Mouse (Mus musculus): ENCODE results near the gene Clasp1. TPM values are rescaled to one million over a fixed set of nuclear protein-coding genes. Genes with fewer than 3 reads are reported as not detected.

The Clasp1 gene
- total and polyA plus RNA-seq, 3 experiments: 13.9 to 21.3 TPM; not detected in 1

- H3K4me1 ChIP-seq (ENCODE audit: control insufficient read depth in 1 of 2, insufficient read depth in 2 of 2, low read length in 2 of 2): peaks cover 0 to 9% of the 10 kb centered on the region in 2 experiments; a peak in 2 of 4 replicates
- DNase-seq (ENCODE audit: low read depth, low spot score): no peak
- no peaks in the 10 kb centered on the region for H3K27me3 ChIP-seq (ENCODE audit: control insufficient read depth in 1 of 2, insufficient read depth in 2 of 2, low read length in 2 of 2)
- peaks cover 0 to 16% of the 10 kb centered on the region in 2 experiments; a peak in 2 of 4 replicates for H3K36me3 ChIP-seq (ENCODE audit: control insufficient read depth in 1 of 2, insufficient read depth in 2 of 2, low read length in 2 of 2)
- H3K4me3 ChIP-seq (ENCODE audit: control insufficient read depth in 1 of 2, insufficient read depth in 1 of 2, low read depth in 2 of 2, low read length in 2 of 2): peak overlapping the region; percentile 70 to 94
- H3K9ac ChIP-seq (ENCODE audit: control insufficient read depth, low read depth, low read length, poor library complexity, severe bottlenecking): peak overlapping the region; percentile 96
- TF ChIP-seq CHD2 (IDR thresholded peaks at IDR 0.05; ENCODE audit: low read length) (no peak), TCF12 (IDR thresholded peaks at IDR 0.05; ENCODE audit: low read depth, low read length) (0 out of 2 replicates have a peak, but pooled peaks have one; percentile 9)
- H3K27ac ChIP-seq (ENCODE audit: control insufficient read depth, low read depth, low read length): no peak overlapping the region; the same call in 1 of the 2 replicates
- H3K79me2 ChIP-seq (ENCODE audit: control insufficient read depth, insufficient read depth, low read length, poor library complexity): peaks cover 49% of the 10 kb centered on the region
- no peaks in the 10 kb centered on the region for H3K9me3 ChIP-seq (replicated peaks; ENCODE audit: insufficient read depth, low read length)
Measured at GRCm38 (mm10) chr1:118390266-118390660, 1.4 kb downstream of the Clasp1 start.

- no peak overlapping the region for H3K9ac ChIP-seq (ENCODE audit: control insufficient read depth, low read depth, low read length, poor library complexity, severe bottlenecking)
- H3K4me3 ChIP-seq (ENCODE audit: control insufficient read depth in 1 of 2, insufficient read depth in 1 of 2, low read depth in 2 of 2, low read length in 2 of 2): no peak overlapping the region
- H3K27me3 ChIP-seq (ENCODE audit: control insufficient read depth in 1 of 2, insufficient read depth in 2 of 2, low read length in 2 of 2): no peaks in the 10 kb centered on the region
- no peak overlapping the region for H3K27ac ChIP-seq (ENCODE audit: control insufficient read depth, low read depth, low read length)
- peaks cover 0 to 9% of the 10 kb centered on the region in 2 experiments; a peak in 2 of 4 replicates for H3K4me1 ChIP-seq (ENCODE audit: control insufficient read depth in 1 of 2, insufficient read depth in 2 of 2, low read length in 2 of 2)
- peaks cover 0 to 16% of the 10 kb centered on the region in 2 experiments; a peak in 2 of 4 replicates for H3K36me3 ChIP-seq (ENCODE audit: control insufficient read depth in 1 of 2, insufficient read depth in 2 of 2, low read length in 2 of 2)
- H3K9me3 ChIP-seq (replicated peaks; ENCODE audit: insufficient read depth, low read length): no peaks in the 10 kb centered on the region
- DNase-seq (ENCODE audit: low read depth, low spot score): no peak
- TF ChIP-seq ELF1 (IDR thresholded peaks at IDR 0.05; ENCODE audit: low read depth, low read length): no peak
- peak; percentile 82 for TF ChIP-seq ZNF384 (IDR thresholded peaks at IDR 0.05; ENCODE audit: low read depth, low read length)
- peaks cover 51% of the 10 kb centered on the region for H3K79me2 ChIP-seq (ENCODE audit: control insufficient read depth, insufficient read depth, low read length, poor library complexity)
Measured at GRCm38 (mm10) chr1:118390871-118391387, 2.1 kb downstream of the Clasp1 start.

GRCm38 (mm10) chr1:118392246-118392645 lies 3.4 kb downstream of the Clasp1 start:
- Histone ChIP-seq H3K9ac (ENCODE audit: control insufficient read depth, low read depth, low read length, poor library complexity, severe bottlenecking) (no peak overlapping the region), H3K9me3 (replicated peaks; ENCODE audit: insufficient read depth, low read length) (no peaks in the 10 kb centered on the region)

GRCm38 (mm10) chr1:118393916-118394315 lies 5.1 kb downstream of the Clasp1 start:
- no peak overlapping the region for H3K9ac ChIP-seq (ENCODE audit: control insufficient read depth, low read depth, low read length, poor library complexity, severe bottlenecking)
- peaks cover 48% of the 10 kb centered on the region for H3K79me2 ChIP-seq (ENCODE audit: control insufficient read depth, insufficient read depth, low read length, poor library complexity)
- no peaks in the 10 kb centered on the region for H3K27me3 ChIP-seq (ENCODE audit: control insufficient read depth in 1 of 2, insufficient read depth in 2 of 2, low read length in 2 of 2)
- no peak for DNase-seq (ENCODE audit: low read depth, low spot score)
- no peak overlapping the region for H3K4me3 ChIP-seq (ENCODE audit: control insufficient read depth in 1 of 2, insufficient read depth in 1 of 2, low read depth in 2 of 2, low read length in 2 of 2)
- peaks cover 0 to 12% of the 10 kb centered on the region in 2 experiments; a peak in 2 of 4 replicates for H3K36me3 ChIP-seq (ENCODE audit: control insufficient read depth in 1 of 2, insufficient read depth in 2 of 2, low read length in 2 of 2)
- no peak overlapping the region for H3K27ac ChIP-seq (ENCODE audit: control insufficient read depth, low read depth, low read length)
- H3K9me3 ChIP-seq (replicated peaks; ENCODE audit: insufficient read depth, low read length): no peaks in the 10 kb centered on the region
- peaks cover 0 to 5% of the 10 kb centered on the region in 2 experiments; a peak in 1 of 4 replicates for H3K4me1 ChIP-seq (ENCODE audit: control insufficient read depth in 1 of 2, insufficient read depth in 2 of 2, low read length in 2 of 2)
- TF ChIP-seq ZNF384 (IDR thresholded peaks at IDR 0.05; ENCODE audit: low read depth, low read length) (no peak), POLR2AphosphoS5 (IDR thresholded peaks at IDR 0.05; ENCODE audit: borderline replicate concordance, low read depth, low read length) (no peak), ZC3H11A (IDR thresholded peaks at IDR 0.05; ENCODE audit: low read depth, low read length) (no peak), RCOR1 (IDR thresholded peaks at IDR 0.05; ENCODE audit: low read depth, low read length) (no peak), MAX (IDR thresholded peaks at IDR 0.05; ENCODE audit: low read length) (no peak), BHLHE40 (IDR thresholded peaks at IDR 0.05; ENCODE audit: borderline replicate concordance, low read depth, low read length) (no peak), MAFK (IDR thresholded peaks at IDR 0.05; ENCODE audit: borderline replicate concordance, low read depth, low read length) (no peak), JUND (IDR thresholded peaks at IDR 0.05; ENCODE audit: low read depth, low read length) (no peak), ELF1 (IDR thresholded peaks at IDR 0.05; ENCODE audit: low read depth, low read length) (no peak), CTCF (IDR thresholded peaks at IDR 0.05 in 2 of 3, conservative IDR thresholded peaks at IDR 0.05 in 1 of 3; ENCODE audit: control insufficient read depth in 1 of 3, insufficient read depth in 1 of 3, low read depth in 2 of 3, low read length in 3 of 3, poor library complexity in 1 of 3, severe bottlenecking in 1 of 3) (no peak), ZMIZ1 (IDR thresholded peaks at IDR 0.05; ENCODE audit: low read depth, low read length) (no peak), RAD21 (IDR thresholded peaks at IDR 0.05; ENCODE audit: low read depth, low read length) (no peak), USF2 (IDR thresholded peaks at IDR 0.05; ENCODE audit: borderline replicate concordance in 1 of 2, insufficient read depth in 1 of 2, low read depth in 1 of 2, low read length in 2 of 2) (no peak), POLR2AphosphoS2 (IDR thresholded peaks at IDR 0.05; ENCODE audit: low read length) (no peak)

More at GRCm38 (mm10) chr1:118392246-118392645, 3.4 kb downstream of the Clasp1 start:
- Histone ChIP-seq H3K4me1 (ENCODE audit: control insufficient read depth in 1 of 2, insufficient read depth in 2 of 2, low read length in 2 of 2) (peaks cover 0 to 9% of the 10 kb centered on the region in 2 experiments; a peak in 2 of 4 replicates), H3K27ac (ENCODE audit: control insufficient read depth, low read depth, low read length) (no peak overlapping the region), H3K4me3 (ENCODE audit: control insufficient read depth in 1 of 2, insufficient read depth in 1 of 2, low read depth in 2 of 2, low read length in 2 of 2) (no peak overlapping the region), H3K27me3 (ENCODE audit: control insufficient read depth in 1 of 2, insufficient read depth in 2 of 2, low read length in 2 of 2) (no peaks in the 10 kb centered on the region), H3K36me3 (ENCODE audit: control insufficient read depth in 1 of 2, insufficient read depth in 2 of 2, low read length in 2 of 2) (peaks cover 0 to 15% of the 10 kb centered on the region in 2 experiments; a peak in 2 of 4 replicates), H3K79me2 (ENCODE audit: control insufficient read depth, insufficient read depth, low read length, poor library complexity) (peaks cover 53% of the 10 kb centered on the region)
- TF ChIP-seq MYB (IDR thresholded peaks at IDR 0.05; ENCODE audit: low read depth, low read length) (no peak), GATA1 (IDR thresholded peaks at IDR 0.05; ENCODE audit: low read depth, low read length) (no peak), ZMIZ1 (IDR thresholded peaks at IDR 0.05; ENCODE audit: low read depth, low read length) (no peak), MEF2A (IDR thresholded peaks at IDR 0.05; ENCODE audit: extremely low read depth, insufficient replicate concordance, low read depth, low read length, poor library complexity, severe bottlenecking) (no peak), RAD21 (IDR thresholded peaks at IDR 0.05; ENCODE audit: low read depth, low read length) (no peak), GABPA (IDR thresholded peaks at IDR 0.05; ENCODE audit: low read depth, low read length) (no peak), NELFE (IDR thresholded peaks at IDR 0.05; ENCODE audit: low read depth, low read length) (no peak), MXI1 (IDR thresholded peaks at IDR 0.05; ENCODE audit: low read depth, low read length) (no peak)
- no peak for DNase-seq (ENCODE audit: low read depth, low spot score)

Measured in MEL (cell line).